Mouse (Mus musculus) adrenal gland (tissue): ENCODE data around the gene Mpi.

Source experiments
- intact Hi-C: fragments of 180-260 bp; cut with DNase I; formaldehyde crosslinking; loops from one replicate; pipeline ENCODE4 v1.15.1; 2025
- long read RNA-seq, 2 experiments: library from polyadenylated mRNA; unstranded; transcript quantifications; one replicate each; pipeline ENCODE4 v2.0.0; 2020; ENCODE audit warnings: borderline replicate concordance in 1 of 2; ENCODE audit not compliant: insufficient replicate concordance in 1 of 2

Gene Mpi
- long read RNA-seq, experiment 1, transcript Mpi-201 (8 exons, 1,780 nt), result major isoform, 9 of 11 reads
- long read RNA-seq, experiment 1, partial matches to known transcripts, result 2 of 11 reads
- long read RNA-seq, experiment 1, other reads (novel, unspliced or antisense), result 0 of 11 reads
- long read RNA-seq, experiment 2, transcript Mpi-201 (8 exons, 1,780 nt), result major isoform, 16 of 18 reads
- long read RNA-seq, experiment 2, partial matches to known transcripts, result 2 of 18 reads
- long read RNA-seq, experiment 2, other reads (novel, unspliced or antisense), result 0 of 18 reads

- intact Hi-C loops, result loop anchor here (5.0 kb wide), 1 partner anchor 40 kb away; no protein-coding TSS in a partner anchor
These were observed at the start of gene Mpi for GRCm38 (mm10) chr9:57552139-57552887. Gene Mpi (minus strand): TSS chr9:57552763.

GRCm38 (mm10) chr9:57602098-57602497 lies 49.5 kb upstream of the Mpi start:
- intact Hi-C loops, result no loop called here

- intact Hi-C loops, result no loop called here
These were observed 48.8 kb upstream of the Mpi start for GRCm38 (mm10) chr9:57601353-57601706.

- intact Hi-C loops, result no loop called here
These were observed 48.2 kb upstream of the Mpi start for GRCm38 (mm10) chr9:57600620-57601352.

- intact Hi-C loops, result no loop called here
These were observed 46.4 kb upstream of the Mpi start for GRCm38 (mm10) chr9:57598851-57599563.

GRCm38 (mm10) chr9:57597929-57598382 lies 45.4 kb upstream of the Mpi start:
- intact Hi-C loops, result no loop called here

- intact Hi-C loops, result no loop called here
These were observed 44.7 kb upstream of the Mpi start for GRCm38 (mm10) chr9:57597265-57597664.

- intact Hi-C loops, result loop anchor here (5.0 kb wide), 1 partner anchor 42 kb away; the partner anchor contains the start of gene Mpi
These were observed 41.6 kb upstream of the Mpi start for GRCm38 (mm10) chr9:57594174-57594509.

- intact Hi-C loops, result loop anchor here (5.0 kb wide), 1 partner anchor 41 kb away; the partner anchor contains the start of gene Mpi
These were observed 41.1 kb upstream of the Mpi start for GRCm38 (mm10) chr9:57593454-57594173.

GRCm38 (mm10) chr9:57590726-57591125 lies 38.2 kb upstream of the Mpi start:
- intact Hi-C loops, result loop anchor here (5.0 kb wide), 1 partner anchor 38 kb away; the partner anchor contains the start of gene Mpi

- intact Hi-C loops, result loop anchor here (5.0 kb wide), 2 partner anchors 37 to 47 kb away; partner anchors contain the start of gene Mpi
These were observed 36.9 kb upstream of the Mpi start, which contains the start of gene Ulk3 for GRCm38 (mm10) chr9:57589224-57590126. Gene Ulk3 (plus strand): TSS chr9:57589452.

GRCm38 (mm10) chr9:57584991-57585390 lies 32.4 kb upstream of the Mpi start:
- intact Hi-C loops, result loop anchor here (5.0 kb wide), 1 partner anchor 43 kb away; no protein-coding TSS in a partner anchor

GRCm38 (mm10) chr9:57577144-57577849 lies 24.7 kb upstream of the Mpi start:
- intact Hi-C loops, result no loop called here

- intact Hi-C loops, result no loop called here
These were observed 23.0 kb upstream of the Mpi start for GRCm38 (mm10) chr9:57575577-57575976.

GRCm38 (mm10) chr9:57574397-57574796 lies 21.8 kb upstream of the Mpi start:
- intact Hi-C loops, result no loop called here

GRCm38 (mm10) chr9:57568500-57568899 lies 15.9 kb upstream of the Mpi start:
- intact Hi-C loops, result no loop called here

- intact Hi-C loops, result no loop called here
These were observed 14.3 kb upstream of the Mpi start for GRCm38 (mm10) chr9:57566846-57567245.

- intact Hi-C loops, result no loop called here
These were observed 13.2 kb upstream of the Mpi start for GRCm38 (mm10) chr9:57565741-57566221.
